Mouse (Mus musculus) right cerebral cortex, postnatal 36 days (tissue): ENCODE results near the gene Cacnb1.

Experiments used
- DNase-seq, 2 experiments: peaks; one replicate each; pipeline ENCODE4 v3.0.0; 2022; ENCODE audit warnings: low spot score in 2 of 2, mixed read lengths in 1 of 2

Gene Cacnb1

GRCm38 (mm10) chr11:98040975-98041374 is 18.1 kb upstream of the Cacnb1 start:
- DNase-seq = no peak

GRCm38 (mm10) chr11:98037871-98038270 is 15.0 kb upstream of the Cacnb1 start:
- DNase-seq = peak; percentile 65 to 85

- no peak for DNase-seq
Observed at GRCm38 (mm10) chr11:98035977-98036377, 13.1 kb upstream of the Cacnb1 start.

GRCm38 (mm10) chr11:98034840-98035239 is 12.0 kb upstream of the Cacnb1 start:
- DNase-seq = no peak

GRCm38 (mm10) chr11:98034061-98034460 is 11.2 kb upstream of the Cacnb1 start:
- DNase-seq = no peak

- no peak for DNase-seq
Observed at GRCm38 (mm10) chr11:98031443-98031770, 8.6 kb upstream of the Cacnb1 start.

- no peak for DNase-seq
Observed at GRCm38 (mm10) chr11:98030701-98031442, 8.0 kb upstream of the Cacnb1 start.

GRCm38 (mm10) chr11:98027785-98028184 is 5.0 kb upstream of the Cacnb1 start:
- DNase-seq = no peak

- DNase-seq = no peak
Observed at GRCm38 (mm10) chr11:98027297-98027688, 4.5 kb upstream of the Cacnb1 start.

GRCm38 (mm10) chr11:98026570-98027296 is 3.9 kb upstream of the Cacnb1 start, which contains the start of gene Rpl19:
Rpl19 (plus strand) TSS chr11:98026710.
- DNase-seq = peak; percentile 82 to 84

- DNase-seq = no peak
Observed at GRCm38 (mm10) chr11:98026248-98026569, 3.4 kb upstream of the Cacnb1 start.

GRCm38 (mm10) chr11:98024516-98024915 is 1.7 kb upstream of the Cacnb1 start:
- DNase-seq = no peak

- no peak for DNase-seq
Observed at GRCm38 (mm10) chr11:98022253-98022554, 630 bp downstream of the Cacnb1 start.

- DNase-seq = no peak
Observed at GRCm38 (mm10) chr11:98021565-98022252, 1.1 kb downstream of the Cacnb1 start.

GRCm38 (mm10) chr11:98021118-98021517 is 1.7 kb downstream of the Cacnb1 start:
- DNase-seq = no peak

GRCm38 (mm10) chr11:98020710-98021109 is 2.1 kb downstream of the Cacnb1 start:
- no peak for DNase-seq

- DNase-seq = no peak
Observed at GRCm38 (mm10) chr11:98019883-98020610, 2.8 kb downstream of the Cacnb1 start.

- peak; percentile 82 to 88 for DNase-seq
Observed at GRCm38 (mm10) chr11:98018858-98019641, 3.8 kb downstream of the Cacnb1 start.

GRCm38 (mm10) chr11:98018222-98018621 is 4.6 kb downstream of the Cacnb1 start:
- DNase-seq = no peak

- no peak for DNase-seq
Observed at GRCm38 (mm10) chr11:98016824-98017223, 6.0 kb downstream of the Cacnb1 start.

- DNase-seq = no peak
Observed at GRCm38 (mm10) chr11:98016177-98016576, 6.7 kb downstream of the Cacnb1 start.
